Mouse (Mus musculus) inflammation-experienced regulatory T-cells (primary cell): ENCODE measurements around the gene Maoa. TPM values are rescaled to one million over a fixed set of nuclear protein-coding genes. Genes with fewer than 3 reads are reported as not detected.

ENCODE experiments used
- polyA plus RNA-seq, 2 experiments: library from polyadenylated mRNA; unstranded; fragments of 100-300 nt; shearing (Covaris generic); gene quantifications; one replicate each; pipeline ENCODE4 v1.2.1; 2017

Gene Maoa
- under 1 TPM; 0.18 to 0.33 TPM for polyA plus RNA-seq

DNA sequence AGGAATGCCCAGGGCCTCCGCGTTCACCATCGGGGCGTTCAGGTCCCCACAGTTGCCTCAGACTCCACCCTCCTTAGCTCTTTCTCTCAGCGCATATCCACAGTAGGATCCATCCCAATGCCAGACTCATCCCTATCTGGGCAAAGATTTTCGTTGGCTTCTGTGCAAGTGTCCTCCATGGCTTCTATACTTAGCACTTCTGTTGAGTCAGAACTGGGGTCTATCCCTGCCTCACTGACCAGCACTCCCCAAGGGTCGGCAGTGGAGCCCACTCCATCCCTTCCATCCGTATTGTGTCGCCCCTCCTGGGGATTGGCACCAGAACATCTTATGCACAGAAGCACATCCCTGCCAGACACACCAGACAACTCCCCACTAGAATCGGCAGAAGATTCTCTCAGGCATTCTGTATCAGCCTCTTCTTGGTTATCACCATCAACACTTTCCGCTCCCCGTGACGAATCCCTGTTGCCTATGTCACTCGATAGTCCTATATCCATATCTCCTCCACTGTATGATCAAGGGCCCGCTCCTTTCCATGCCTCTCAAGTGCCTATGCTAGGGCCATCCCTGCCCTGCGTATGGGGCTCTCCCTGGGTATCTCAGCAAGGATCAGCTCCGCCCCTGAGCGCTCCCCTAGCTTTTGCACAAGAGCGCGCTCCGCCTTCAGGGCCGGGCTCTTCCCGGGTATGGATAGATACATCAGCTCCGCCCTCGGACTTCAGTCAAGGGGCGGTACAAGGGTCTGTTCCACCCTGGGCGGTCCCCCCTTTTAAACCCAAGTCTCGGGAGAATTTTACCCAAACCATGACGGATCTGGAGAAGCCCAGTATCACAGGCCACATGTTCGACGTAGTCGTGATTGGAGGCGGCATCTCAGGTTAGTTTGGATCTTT is at the start of gene Maoa:
TSS of gene Maoa (plus strand) at position 665 of the 896 bp plus-strand sequence.

Other genes starting within 250 kb of the Maoa start
- gene Cypt1, start 96.8 kb upstream of the Maoa start, polyA plus RNA-seq: not detected
- gene Maob, start 197.7 kb downstream of the Maoa start, polyA plus RNA-seq: under 1 TPM in 1 of 2 experiments, not detected in 1; 0.43 TPM